Mouse (Mus musculus) hindbrain, embryonic 10.5 days (tissue): Measurements from ENCODE around the gene Gtf2h2. TPM values are rescaled to one million over a fixed set of nuclear protein-coding genes. Genes with fewer than 3 reads are reported as not detected.

ENCODE experiments used
- DNase-seq: peaks from one replicate; pipeline ENCODE4 v3.0.0-alpha.2; 2017; ENCODE audit warnings: low spot score
- H3K27ac ChIP-seq: fragments of 300-500 bp; sonication (generic); 2 replicates; pipeline ENCODE4 v1.5.1; 2016; ENCODE audit warnings: mild to moderate bottlenecking, moderate library complexity
- H3K27me3 ChIP-seq: fragments of 300-500 bp; sonication (generic); 2 replicates; pipeline ENCODE4 v1.6.1; 2016; ENCODE audit warnings: mild to moderate bottlenecking; ENCODE audit not compliant: poor library complexity, insufficient read depth, severe bottlenecking
- H3K36me3 ChIP-seq: fragments of 300-500 bp; sonication (generic); 2 replicates; pipeline ENCODE4 v1.6.1; 2016; ENCODE audit warnings: mild to moderate bottlenecking, moderate library complexity
- H3K4me1 ChIP-seq: fragments of 300-500 bp; sonication (generic); replicated peaks from 2 replicates; pipeline ENCODE4 v1.6.1; 2016; ENCODE audit warnings: mild to moderate bottlenecking
- H3K4me3 ChIP-seq: fragments of 300-500 bp; sonication (generic); 2 replicates; pipeline ENCODE4 v1.5.1; 2016; ENCODE audit warnings: mild to moderate bottlenecking, moderate library complexity
- H3K9me3 ChIP-seq: fragments of 300-500 bp; sonication (generic); 2 replicates; pipeline ENCODE4 v1.6.1; 2016; ENCODE audit warnings: mild to moderate bottlenecking, moderate library complexity
- WGBS: fragments of 180-500 bp; shearing (Covaris S2); methylation state at CpG from one replicate; pipeline ENCODE4 v1.1.7; 2016; 5-methylcytosine and 5-hydroxymethylcytosine counted together
- polyA plus RNA-seq: library from polyadenylated mRNA; unstranded; fragments of >200 nt; fragmentation: Nextera tagmentation; extraction: Ambion mirVana; gene quantifications from 2 replicates; pipeline ENCODE4 v1.2.1, GENCODE M21; 2016

Gtf2h2 gene
- 75.0 and 92.1 TPM in 2 replicates for polyA plus RNA-seq

GRCm38 (mm10) chr13:100492061-100492787 is at the start of gene Gtf2h2:
Gtf2h2 (minus strand) TSS chr13:100492579.
- under 1% methylated on average over 51 of the region's 51 CpGs for WGBS
- Histone ChIP-seq H3K4me3 (peak within 1 kb of the TSS; percentile 85), H3K36me3 (peaks cover 27% of the 10 kb centered on the region), H3K4me1 (peaks cover 14% of the 10 kb centered on the region), H3K27ac (peak within 1 kb of the TSS; percentile 93), H3K9me3 (no peaks in the 10 kb centered on the region), H3K27me3 (no peaks in the 10 kb centered on the region)
- peak; percentile 87 for DNase-seq

DNA sequence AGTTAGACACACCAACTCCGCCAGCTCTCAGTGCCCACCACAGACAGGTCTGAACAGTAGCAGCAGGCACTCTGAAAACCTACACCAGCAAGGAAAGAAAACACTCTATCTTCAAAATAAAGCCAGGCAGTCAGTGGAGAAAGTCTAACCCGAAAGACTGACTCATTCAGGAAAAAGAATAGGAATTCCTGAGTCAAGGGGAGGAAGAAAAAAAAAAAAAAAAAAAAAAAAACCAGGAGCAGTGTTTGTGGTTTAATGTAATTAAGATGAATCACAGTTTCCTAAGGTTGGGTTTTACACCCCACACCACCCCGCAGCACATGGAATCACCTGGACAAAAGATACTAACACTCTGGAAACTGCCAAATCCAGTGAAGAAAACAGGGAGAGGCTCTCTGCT is 43.8 kb upstream of the Gtf2h2 start:
- DNase-seq: no peak
- Histone ChIP-seq H3K4me1 (no peaks in the 10 kb centered on the region), H3K27ac (no peak overlapping the region), H3K4me3 (no peak overlapping the region), H3K27me3 (no peaks in the 10 kb centered on the region), H3K36me3 (no peaks in the 10 kb centered on the region), H3K9me3 (no peaks in the 10 kb centered on the region)
- WGBS: 86% methylated on average over 3 of the region's 3 CpGs

DNA sequence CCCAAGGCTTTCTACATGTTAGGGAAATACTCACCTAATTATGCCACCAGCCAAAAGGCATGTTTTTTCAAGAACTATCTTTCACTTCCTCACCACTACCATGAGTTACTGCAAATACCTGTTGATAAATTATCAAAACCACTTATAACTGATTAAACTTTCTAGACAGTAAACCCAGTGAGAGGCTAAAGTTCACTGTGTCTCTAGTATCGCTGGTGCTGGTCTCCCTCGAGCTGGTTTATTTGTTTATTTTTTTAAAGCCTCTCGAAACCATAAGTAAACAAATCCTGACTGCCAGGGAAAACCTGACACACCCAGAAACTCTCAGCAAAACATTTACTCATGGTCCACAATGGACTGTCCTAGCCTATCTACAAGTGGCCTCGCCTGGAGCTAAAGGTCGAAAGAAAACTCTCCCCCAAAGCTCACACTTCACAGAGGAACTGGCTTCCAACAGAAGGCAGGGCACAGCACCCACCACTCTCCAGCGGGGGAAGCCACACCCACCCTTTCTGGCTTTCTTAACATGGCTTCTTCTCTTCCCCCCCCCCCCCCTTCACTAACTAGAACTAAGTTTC is 40.5 kb upstream of the Gtf2h2 start:
- no peak overlapping the region for H3K27ac ChIP-seq
- no peaks in the 10 kb centered on the region for H3K36me3 ChIP-seq
- WGBS: 64% methylated on average over 6 of the region's 6 CpGs
- H3K27me3 ChIP-seq: no peaks in the 10 kb centered on the region
- no peak for DNase-seq
- 0 out of 2 replicates have a peak, but pooled peaks cover 6% of the 10 kb centered on the region for H3K9me3 ChIP-seq
- no peaks in the 10 kb centered on the region for H3K4me1 ChIP-seq
- no peak overlapping the region for H3K4me3 ChIP-seq

GRCm38 (mm10) chr13:100526649-100527038 is 34.3 kb upstream of the Gtf2h2 start:
- Histone ChIP-seq H3K4me1 (0 out of 2 replicates have a peak, but pooled peaks cover 2% of the 10 kb centered on the region), H3K36me3 (no peaks in the 10 kb centered on the region), H3K4me3 (no peak overlapping the region), H3K27ac (no peak overlapping the region), H3K9me3 (0 out of 2 replicates have a peak, but pooled peaks cover 6% of the 10 kb centered on the region), H3K27me3 (no peaks in the 10 kb centered on the region)
- DNase-seq: no peak
- WGBS: 70% methylated on average over 6 of the region's 6 CpGs

DNA sequence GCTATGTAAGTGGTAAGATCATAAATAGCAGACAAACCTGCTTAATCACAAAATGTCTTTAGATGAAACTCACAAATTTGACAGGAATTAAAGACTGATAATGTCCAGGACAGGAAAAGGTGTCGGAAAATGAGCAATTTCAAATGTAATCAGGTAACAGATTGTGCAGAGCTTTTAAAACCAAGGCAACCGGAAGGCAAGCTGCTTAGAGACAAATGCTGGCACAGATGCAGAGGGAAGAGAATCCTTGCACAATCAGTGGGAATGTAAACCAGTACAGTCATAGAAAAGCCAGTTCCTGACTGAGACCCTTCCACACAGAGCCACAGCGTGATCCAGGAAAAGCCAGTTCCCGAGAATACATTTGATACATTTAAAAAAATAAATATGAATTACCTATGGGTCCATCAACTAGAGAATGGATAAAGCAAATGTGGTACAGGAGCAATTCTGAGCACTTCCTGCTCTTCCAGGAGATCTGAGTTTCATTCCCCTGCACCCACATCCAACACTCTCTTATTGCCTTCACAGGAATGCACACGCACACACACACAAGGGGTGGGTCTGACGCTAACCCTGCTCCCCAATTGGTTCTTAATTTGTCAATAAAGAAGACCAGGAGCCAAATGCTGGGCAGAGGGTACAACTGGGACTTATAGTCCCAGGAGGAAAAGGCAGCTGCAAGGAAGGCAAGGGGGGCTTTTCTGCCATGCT is 33.7 kb upstream of the Gtf2h2 start:
- no peak for DNase-seq
- WGBS: 89% methylated on average over 6 of the region's 6 CpGs
- Histone ChIP-seq H3K4me1 (0 out of 2 replicates have a peak, but pooled peaks cover 2% of the 10 kb centered on the region), H3K27ac (no peak overlapping the region), H3K36me3 (no peaks in the 10 kb centered on the region), H3K4me3 (no peak overlapping the region), H3K27me3 (no peaks in the 10 kb centered on the region), H3K9me3 (0 out of 2 replicates have a peak, but pooled peaks cover 6% of the 10 kb centered on the region)

- H3K4me3 ChIP-seq: no peak overlapping the region
- H3K27me3 ChIP-seq: no peaks in the 10 kb centered on the region
- no peak overlapping the region for H3K27ac ChIP-seq
- H3K36me3 ChIP-seq: no peaks in the 10 kb centered on the region
- H3K9me3 ChIP-seq: 0 out of 2 replicates have a peak, but pooled peaks cover 4% of the 10 kb centered on the region
- H3K4me1 ChIP-seq: 0 out of 2 replicates have a peak, but pooled peaks cover 2% of the 10 kb centered on the region
- DNase-seq: no peak
- 89% methylated on average over 6 of the region's 6 CpGs for WGBS
These were observed 32.5 kb upstream of the Gtf2h2 start for GRCm38 (mm10) chr13:100524896-100525295.

DNA sequence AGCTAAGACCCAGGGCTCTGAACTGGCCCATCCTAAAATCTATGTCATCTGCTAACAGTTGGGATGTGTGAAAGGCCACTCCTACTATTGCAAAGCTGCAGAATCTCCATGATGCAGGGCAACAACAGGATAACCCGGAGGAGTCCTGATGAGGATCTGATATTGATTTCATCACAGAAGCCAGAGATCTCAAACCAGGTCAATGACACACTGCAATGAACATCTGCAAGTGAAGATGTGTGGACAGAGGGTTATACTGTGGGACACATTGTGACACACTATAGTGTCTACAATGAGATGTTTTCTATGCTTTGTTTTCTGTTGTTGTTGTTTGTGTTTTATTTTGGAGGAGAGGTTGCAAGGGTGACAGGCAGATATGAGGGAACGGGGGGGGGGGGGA is 31.3 kb upstream of the Gtf2h2 start:
- Histone ChIP-seq H3K27me3 (no peaks in the 10 kb centered on the region), H3K4me3 (no peak overlapping the region), H3K27ac (no peak overlapping the region), H3K4me1 (0 out of 2 replicates have a peak, but pooled peaks cover 2% of the 10 kb centered on the region), H3K36me3 (no peaks in the 10 kb centered on the region), H3K9me3 (no peaks in the 10 kb centered on the region)
- WGBS: 90% methylated on average over 2 of the region's 2 CpGs
- DNase-seq: no peak

DNA sequence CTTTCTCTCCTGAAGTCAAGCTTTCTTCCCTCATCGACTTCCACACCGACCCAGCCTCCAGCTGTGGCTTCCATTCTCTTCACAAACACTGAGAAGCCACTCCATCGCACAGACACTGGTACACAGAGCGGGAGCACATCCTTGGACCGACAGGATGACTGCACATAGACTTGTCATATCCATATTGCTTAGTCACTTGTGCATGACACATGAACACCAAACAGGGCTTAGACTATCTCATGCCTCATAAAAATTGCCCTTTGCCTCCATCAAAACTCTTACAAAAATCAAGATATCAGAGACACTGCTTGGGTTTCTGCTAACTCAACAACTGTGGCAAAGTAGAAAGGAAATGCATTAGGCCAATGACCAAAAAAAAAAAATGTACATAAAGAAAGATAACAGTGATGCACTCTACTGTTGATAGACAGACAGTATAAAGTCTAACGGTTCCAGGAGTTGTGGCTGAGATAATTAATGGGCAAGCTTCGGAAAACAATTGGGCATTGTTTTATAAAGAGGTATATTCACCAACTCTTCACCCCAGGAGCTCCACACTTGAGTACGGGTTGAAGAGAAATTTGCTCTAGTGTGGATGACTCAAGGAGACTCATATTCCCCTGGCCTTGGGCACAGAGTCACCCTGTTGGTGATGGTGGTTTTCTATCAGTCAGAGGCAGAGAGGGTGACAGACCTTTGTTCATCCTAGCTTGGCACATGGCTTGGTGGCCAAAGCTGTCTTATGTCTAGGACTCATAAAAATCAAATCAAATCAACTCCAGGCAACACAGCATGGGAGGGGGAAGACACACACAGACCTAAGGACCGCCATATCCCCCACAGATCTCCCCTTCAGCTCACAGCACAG is 29.6 kb upstream of the Gtf2h2 start:
- Histone ChIP-seq H3K9me3 (no peaks in the 10 kb centered on the region), H3K36me3 (no peaks in the 10 kb centered on the region), H3K4me3 (no peak overlapping the region), H3K27ac (no peak overlapping the region), H3K27me3 (no peaks in the 10 kb centered on the region), H3K4me1 (0 out of 2 replicates have a peak, but pooled peaks cover 2% of the 10 kb centered on the region)
- no peak for DNase-seq
- WGBS: 87% methylated on average over 9 of the region's 9 CpGs

DNA sequence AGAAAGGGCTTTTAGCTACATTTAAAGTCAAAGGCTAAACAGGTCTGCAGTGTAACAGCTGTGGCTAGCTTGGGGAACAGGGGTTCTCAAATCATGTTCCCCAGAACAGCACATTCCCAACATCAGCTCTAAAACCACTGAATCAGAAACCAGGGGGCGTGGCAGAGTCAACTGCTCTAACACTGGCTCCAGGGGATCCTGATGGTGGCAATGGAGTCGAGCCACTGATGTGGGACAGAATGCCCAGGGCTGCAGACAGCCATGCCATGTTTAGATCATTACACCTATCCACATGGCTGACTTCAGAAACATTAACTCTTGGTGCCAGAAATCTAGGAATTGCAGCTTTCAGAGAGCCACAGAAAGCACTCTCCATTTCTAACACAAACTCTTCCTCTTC is 26.8 kb upstream of the Gtf2h2 start:
- 63% methylated on average over 2 of the region's 2 CpGs for WGBS
- H3K27me3 ChIP-seq: no peaks in the 10 kb centered on the region
- no peak overlapping the region for H3K4me3 ChIP-seq
- H3K9me3 ChIP-seq: no peaks in the 10 kb centered on the region
- H3K4me1 ChIP-seq: 0 out of 2 replicates have a peak, but pooled peaks cover 2% of the 10 kb centered on the region
- H3K36me3 ChIP-seq: no peaks in the 10 kb centered on the region
- no peak for DNase-seq
- H3K27ac ChIP-seq: no peak overlapping the region

- DNase-seq: no peak
These were observed 25.8 kb upstream of the Gtf2h2 start for GRCm38 (mm10) chr13:100518191-100518590.

DNA sequence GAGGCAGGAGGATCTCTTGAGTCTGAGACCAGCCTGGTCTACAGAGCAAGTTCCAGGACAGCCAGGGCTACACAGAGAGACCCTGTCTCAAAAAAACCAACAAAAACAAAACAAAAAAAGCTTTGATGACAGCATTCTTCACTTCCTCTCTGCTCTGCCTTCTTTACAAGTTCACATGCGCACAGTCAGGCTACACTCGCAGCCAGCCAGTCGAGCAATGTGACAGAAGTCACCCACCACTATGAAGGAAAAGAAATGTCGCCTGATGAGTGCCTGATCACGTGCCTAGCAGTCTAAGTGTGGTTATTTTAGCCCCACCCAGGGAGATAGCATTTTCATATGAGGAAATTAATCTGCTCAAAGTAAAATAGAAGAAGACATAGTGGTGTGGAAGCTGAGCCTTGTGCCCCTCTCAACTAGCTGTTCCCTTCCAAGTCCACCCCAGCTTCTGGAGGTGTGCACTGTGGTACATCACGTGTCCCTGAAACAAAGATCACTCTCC is 25.3 kb upstream of the Gtf2h2 start:
- 87% methylated on average over 6 of the region's 6 CpGs for WGBS
- no peak for DNase-seq
- no peaks in the 10 kb centered on the region for H3K9me3 ChIP-seq

More at GRCm38 (mm10) chr13:100518191-100518590, 25.8 kb upstream of the Gtf2h2 start:
- H3K36me3 ChIP-seq: no peaks in the 10 kb centered on the region
- H3K27me3 ChIP-seq: no peaks in the 10 kb centered on the region
- no peak overlapping the region for H3K4me3 ChIP-seq
- no peaks in the 10 kb centered on the region for H3K9me3 ChIP-seq
- no peaks in the 10 kb centered on the region for H3K4me1 ChIP-seq
- WGBS: 91% methylated on average over 6 of the region's 6 CpGs
- no peak overlapping the region for H3K27ac ChIP-seq

More for the DNA sequence above, 25.3 kb upstream of the Gtf2h2 start:
- Histone ChIP-seq H3K4me1 (no peaks in the 10 kb centered on the region), H3K4me3 (no peak overlapping the region), H3K27me3 (no peaks in the 10 kb centered on the region), H3K27ac (no peak overlapping the region), H3K36me3 (no peaks in the 10 kb centered on the region)
